Mouse (Mus musculus): Measurements from ENCODE around the gene Clec9a. TPM values are rescaled to one million over a fixed set of nuclear protein-coding genes. Genes with fewer than 3 reads are reported as not detected.

Gene Clec9a
- polyA plus RNA-seq, 1 experiment, result 0.24 TPM

GRCm38 (mm10) chr6:129385774-129386173 is 22.9 kb upstream of the Clec9a start, which contains the start of gene Clec12b:
Clec12b (minus strand) TSS chr6:129385874.
- Histone ChIP-seq H3K27ac (ENCODE audit: insufficient read depth, low read depth, low read length) (no peak within 1 kb of the TSS), H3K4me1 (ENCODE audit: control insufficient read depth, insufficient read depth, low read length) (peaks cover 4% of the 10 kb centered on the region), H3K4me3 (ENCODE audit: insufficient read depth, low read length) (no peak within 1 kb of the TSS)
- no peak for TF ChIP-seq POLR2A (IDR thresholded peaks at IDR 0.05; ENCODE audit: borderline replicate concordance, low read depth, low read length)
- no peak for TF ChIP-seq CTCF (IDR thresholded peaks at IDR 0.05; ENCODE audit: low read depth, low read length)

DNA sequence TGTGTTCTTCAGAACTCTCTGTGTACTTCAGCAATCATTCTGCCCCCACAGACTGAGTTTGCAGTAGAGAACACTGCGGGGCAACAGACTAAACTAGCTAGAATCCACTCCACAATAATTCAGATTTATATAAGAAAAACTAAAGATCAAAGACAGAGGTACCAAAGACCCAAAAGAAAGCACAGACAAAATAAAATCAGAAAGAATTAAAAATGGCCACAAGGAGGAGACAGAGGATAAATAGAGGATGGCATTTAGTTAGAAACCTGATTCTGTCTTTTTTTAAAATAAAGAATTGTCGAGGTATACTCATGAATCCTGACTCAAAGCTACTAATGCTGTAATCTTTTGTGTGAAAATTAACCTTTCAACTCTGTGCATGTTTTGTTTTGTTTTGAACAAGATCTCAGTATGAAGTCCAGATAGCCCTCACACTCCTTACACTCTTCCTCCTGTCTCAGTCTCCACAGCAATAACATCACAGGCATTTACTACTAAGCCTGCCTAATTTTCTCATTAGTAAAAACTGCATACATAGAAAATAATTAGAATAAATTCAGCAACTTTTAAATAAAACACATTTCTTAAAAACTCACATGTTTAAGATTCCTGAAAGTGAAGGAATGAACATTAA is 15.5 kb upstream of the Clec9a start:
- no peak for TF ChIP-seq CTCF (IDR thresholded peaks at IDR 0.05; ENCODE audit: low read depth, low read length)
- no peak overlapping the region for H3K27ac ChIP-seq (ENCODE audit: insufficient read depth, low read depth, low read length)
- H3K4me3 ChIP-seq (ENCODE audit: insufficient read depth, low read length), result no peak overlapping the region
- H3K4me1 ChIP-seq (ENCODE audit: control insufficient read depth, insufficient read depth, low read length), result peaks cover 5% of the 10 kb centered on the region; the same call in 1 of the 2 replicates

DNA sequence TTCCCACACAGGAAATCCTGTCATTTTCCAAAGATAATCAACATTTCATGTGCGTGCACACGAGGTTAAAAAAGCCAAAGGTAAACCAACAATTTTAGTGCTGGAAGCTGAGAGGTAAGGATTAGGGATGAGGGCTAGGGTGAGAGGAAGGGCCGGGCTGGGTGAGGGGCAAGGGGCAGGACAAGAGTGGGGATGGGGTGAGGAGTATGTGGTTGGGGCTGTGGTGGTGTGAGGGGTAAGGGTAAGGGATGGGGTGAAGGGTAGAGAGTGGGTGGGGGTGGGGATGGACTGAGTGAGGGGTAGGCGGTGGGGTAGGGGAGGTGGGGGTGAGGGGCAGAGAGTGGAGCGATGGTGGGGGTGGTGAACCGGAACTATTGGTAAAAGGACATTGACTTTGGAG is 14.9 kb upstream of the Clec9a start:
- H3K27ac ChIP-seq (ENCODE audit: insufficient read depth, low read depth, low read length), result no peak overlapping the region
- TF ChIP-seq POLR2A (IDR thresholded peaks at IDR 0.05; ENCODE audit: borderline replicate concordance, low read depth, low read length), result no peak
- no peak for TF ChIP-seq CTCF (IDR thresholded peaks at IDR 0.05; ENCODE audit: low read depth, low read length)
- peaks cover 5% of the 10 kb centered on the region; the same call in 1 of the 2 replicates for H3K4me1 ChIP-seq (ENCODE audit: control insufficient read depth, insufficient read depth, low read length)
- no peak overlapping the region for H3K4me3 ChIP-seq (ENCODE audit: insufficient read depth, low read length)

DNA sequence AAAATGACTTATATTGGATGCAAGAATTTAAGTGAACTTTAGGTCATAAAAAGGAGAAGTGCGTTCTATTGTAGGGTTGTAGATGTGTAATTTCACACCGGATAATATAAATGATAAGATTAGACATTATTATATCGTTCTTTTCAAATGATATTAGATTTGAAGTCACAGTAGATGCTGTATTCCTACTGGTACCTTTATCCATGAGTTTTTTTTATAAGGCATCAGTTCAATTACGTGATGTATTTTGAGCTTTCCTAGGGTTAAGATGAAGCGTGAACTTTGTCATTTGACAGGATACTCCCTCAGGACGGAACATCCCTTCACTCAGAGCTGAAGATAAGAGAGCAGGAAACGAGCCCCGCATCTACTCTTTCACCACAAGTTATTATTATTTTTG is 11.7 kb upstream of the Clec9a start, which contains the start of gene Clec1b:
Gene Clec1b, plus strand, starts transcription at position 301 of the 400 bp plus-strand sequence.
- Histone ChIP-seq H3K4me3 (ENCODE audit: insufficient read depth, low read length) (no peak within 1 kb of the TSS), H3K4me1 (ENCODE audit: control insufficient read depth, insufficient read depth, low read length) (peaks cover 22% of the 10 kb centered on the region), H3K27ac (ENCODE audit: insufficient read depth, low read depth, low read length) (no peak within 1 kb of the TSS)
- no peak for TF ChIP-seq POLR2A (IDR thresholded peaks at IDR 0.05; ENCODE audit: borderline replicate concordance, low read depth, low read length)
- no peak for TF ChIP-seq CTCF (IDR thresholded peaks at IDR 0.05; ENCODE audit: low read depth, low read length)

GRCm38 (mm10) chr6:129399945-129400344 is 8.7 kb upstream of the Clec9a start:
- Histone ChIP-seq H3K4me1 (ENCODE audit: control insufficient read depth, insufficient read depth, low read length) (peaks cover 30% of the 10 kb centered on the region), H3K27ac (ENCODE audit: insufficient read depth, low read depth, low read length) (peak overlapping the region; percentile 76), H3K4me3 (ENCODE audit: insufficient read depth, low read length) (no peak overlapping the region)
- TF ChIP-seq CTCF (IDR thresholded peaks at IDR 0.05; ENCODE audit: low read depth, low read length), result no peak

- peaks cover 28% of the 10 kb centered on the region for H3K4me1 ChIP-seq (ENCODE audit: control insufficient read depth, insufficient read depth, low read length)
- TF ChIP-seq CTCF (IDR thresholded peaks at IDR 0.05; ENCODE audit: low read depth, low read length) (no peak), POLR2A (IDR thresholded peaks at IDR 0.05; ENCODE audit: borderline replicate concordance, low read depth, low read length) (no peak)
- no peak overlapping the region for H3K27ac ChIP-seq (ENCODE audit: insufficient read depth, low read depth, low read length)
- H3K4me3 ChIP-seq (ENCODE audit: insufficient read depth, low read length), result no peak overlapping the region
These were observed 6.3 kb upstream of the Clec9a start for GRCm38 (mm10) chr6:129402404-129402803.

GRCm38 (mm10) chr6:129403391-129403790 is 5.3 kb upstream of the Clec9a start:
- H3K4me3 ChIP-seq (ENCODE audit: insufficient read depth, low read length), result no peak overlapping the region
- TF ChIP-seq POLR2A (IDR thresholded peaks at IDR 0.05; ENCODE audit: borderline replicate concordance, low read depth, low read length), result no peak
- no peak overlapping the region for H3K27ac ChIP-seq (ENCODE audit: insufficient read depth, low read depth, low read length)
- H3K4me1 ChIP-seq (ENCODE audit: control insufficient read depth, insufficient read depth, low read length), result peaks cover 35% of the 10 kb centered on the region

DNA sequence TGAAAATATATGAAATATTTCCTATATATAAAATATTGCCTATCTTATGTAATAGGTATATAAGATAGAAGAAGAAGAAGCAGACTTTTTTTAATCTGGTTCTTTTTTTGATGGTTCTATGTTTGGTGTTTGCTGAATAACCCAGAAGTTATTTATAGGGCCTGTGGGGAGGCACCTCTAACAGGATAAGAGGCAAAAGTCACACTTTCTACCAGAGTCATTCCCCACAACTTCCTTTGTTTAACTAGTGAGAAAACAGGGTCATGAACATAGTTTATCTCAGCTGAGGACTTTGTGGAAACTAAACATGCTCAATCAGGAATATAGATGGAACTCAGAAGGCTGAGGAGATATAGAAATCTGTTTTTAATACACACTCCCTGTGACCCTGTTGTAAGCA is 2.7 kb upstream of the Clec9a start:
- Histone ChIP-seq H3K27ac (ENCODE audit: insufficient read depth, low read depth, low read length) (peak overlapping the region; percentile 93), H3K4me1 (ENCODE audit: control insufficient read depth, insufficient read depth, low read length) (peaks cover 23% of the 10 kb centered on the region), H3K4me3 (ENCODE audit: insufficient read depth, low read length) (no peak overlapping the region)
- TF ChIP-seq CTCF (IDR thresholded peaks at IDR 0.05; ENCODE audit: low read depth, low read length) (no peak), POLR2A (IDR thresholded peaks at IDR 0.05; ENCODE audit: borderline replicate concordance, low read depth, low read length) (no peak)

DNA sequence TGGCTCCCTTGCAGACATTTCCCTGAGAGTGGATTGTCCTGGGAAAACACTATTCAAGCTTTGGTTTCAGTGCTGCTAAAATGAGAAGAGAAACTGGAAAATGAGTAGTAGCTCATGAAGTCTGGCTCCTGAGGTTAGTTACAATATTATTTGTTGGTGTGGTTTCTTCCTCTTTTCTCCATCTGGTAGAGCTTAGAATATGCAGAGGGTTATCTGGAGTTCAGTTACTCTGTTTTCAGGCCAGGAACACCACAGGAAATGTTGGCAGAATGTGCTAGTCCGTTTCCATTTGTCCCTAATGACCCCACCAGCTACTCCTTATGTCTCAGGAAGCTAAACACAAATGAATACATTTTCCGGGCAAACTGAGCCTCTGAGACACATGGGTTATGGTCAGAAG is 1.3 kb upstream of the Clec9a start:
- Histone ChIP-seq H3K4me1 (ENCODE audit: control insufficient read depth, insufficient read depth, low read length) (peaks cover 16% of the 10 kb centered on the region), H3K4me3 (ENCODE audit: insufficient read depth, low read length) (no peak overlapping the region), H3K27ac (ENCODE audit: insufficient read depth, low read depth, low read length) (peak overlapping the region; percentile 93)
- TF ChIP-seq POLR2A (IDR thresholded peaks at IDR 0.05; ENCODE audit: borderline replicate concordance, low read depth, low read length), result no peak
- TF ChIP-seq CTCF (IDR thresholded peaks at IDR 0.05; ENCODE audit: low read depth, low read length), result no peak

- Histone ChIP-seq H3K27ac (ENCODE audit: insufficient read depth, low read depth, low read length) (no peak overlapping the region), H3K4me1 (ENCODE audit: control insufficient read depth, insufficient read depth, low read length) (peaks cover 6% of the 10 kb centered on the region), H3K4me3 (ENCODE audit: insufficient read depth, low read length) (no peak overlapping the region)
- TF ChIP-seq POLR2A (IDR thresholded peaks at IDR 0.05; ENCODE audit: borderline replicate concordance, low read depth, low read length) (no peak), CTCF (IDR thresholded peaks at IDR 0.05; ENCODE audit: low read depth, low read length) (no peak)
These were observed 5.5 kb downstream of the Clec9a start for GRCm38 (mm10) chr6:129414177-129414576.

GRCm38 (mm10) chr6:129422311-129422710 is 13.6 kb downstream of the Clec9a start:
- TF ChIP-seq POLR2A (IDR thresholded peaks at IDR 0.05; ENCODE audit: borderline replicate concordance, low read depth, low read length) (no peak), CTCF (IDR thresholded peaks at IDR 0.05; ENCODE audit: low read depth, low read length) (no peak)
- no peak overlapping the region for H3K27ac ChIP-seq (ENCODE audit: insufficient read depth, low read depth, low read length)
- H3K4me3 ChIP-seq (ENCODE audit: insufficient read depth, low read length), result no peak overlapping the region
- H3K4me1 ChIP-seq (ENCODE audit: control insufficient read depth, insufficient read depth, low read length), result peaks cover 31% of the 10 kb centered on the region

Data from bone marrow macrophage, adult 2 months (primary cell).